Mouse (Mus musculus) kidney, adult 8-10 months (tissue): ENCODE data around the gene Pck2.

ENCODE experiments used
- DNase-seq, 2 experiments: peaks; one replicate each; pipeline ENCODE4 v3.0.0; 2022

Pck2 gene

DNA sequence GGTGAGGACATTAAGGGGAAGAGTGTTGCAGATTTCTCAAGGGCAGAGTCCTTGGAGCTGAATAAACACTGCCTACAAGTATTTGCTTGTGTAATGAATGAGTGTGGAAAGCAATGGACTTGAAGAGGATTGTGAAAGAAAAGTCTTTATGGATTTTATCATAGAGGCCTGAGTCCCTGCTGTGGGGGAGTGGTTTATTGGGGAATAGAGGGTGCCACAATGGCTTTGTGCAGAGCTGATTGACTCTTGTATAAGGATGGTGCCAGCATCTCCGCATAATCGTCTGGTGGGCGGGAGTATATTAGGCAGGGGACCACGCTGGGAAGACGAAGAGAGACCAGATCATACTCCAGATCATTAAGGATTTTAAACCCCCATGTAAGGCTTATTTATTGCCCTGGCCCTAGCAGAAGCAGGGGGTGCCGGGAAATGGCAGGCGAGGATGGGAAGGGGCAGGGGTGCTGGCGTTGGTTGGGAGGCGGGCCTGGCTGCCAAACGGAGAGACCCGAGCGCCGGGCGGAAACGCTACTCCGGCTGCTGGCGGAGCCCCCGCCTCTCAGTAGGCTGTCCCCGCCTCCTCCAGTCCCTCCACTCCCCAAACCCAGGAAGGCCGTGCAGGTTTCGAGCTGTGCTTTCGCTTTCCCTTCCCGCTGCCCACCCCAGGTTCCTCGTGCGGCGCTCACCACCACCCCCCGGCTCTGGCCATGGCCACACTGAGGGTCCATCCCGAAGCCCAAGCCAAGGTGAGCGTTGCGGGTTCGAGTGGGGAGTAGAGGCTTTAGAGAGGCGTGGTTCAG lies 38.0 kb downstream of the Pck2 start, which contains the start of gene Psme1:
Gene Psme1, plus strand, starts transcription at position 253 of the 797 bp plus-strand sequence.
- DNase-seq, result peak; percentile 75 to 77

DNA sequence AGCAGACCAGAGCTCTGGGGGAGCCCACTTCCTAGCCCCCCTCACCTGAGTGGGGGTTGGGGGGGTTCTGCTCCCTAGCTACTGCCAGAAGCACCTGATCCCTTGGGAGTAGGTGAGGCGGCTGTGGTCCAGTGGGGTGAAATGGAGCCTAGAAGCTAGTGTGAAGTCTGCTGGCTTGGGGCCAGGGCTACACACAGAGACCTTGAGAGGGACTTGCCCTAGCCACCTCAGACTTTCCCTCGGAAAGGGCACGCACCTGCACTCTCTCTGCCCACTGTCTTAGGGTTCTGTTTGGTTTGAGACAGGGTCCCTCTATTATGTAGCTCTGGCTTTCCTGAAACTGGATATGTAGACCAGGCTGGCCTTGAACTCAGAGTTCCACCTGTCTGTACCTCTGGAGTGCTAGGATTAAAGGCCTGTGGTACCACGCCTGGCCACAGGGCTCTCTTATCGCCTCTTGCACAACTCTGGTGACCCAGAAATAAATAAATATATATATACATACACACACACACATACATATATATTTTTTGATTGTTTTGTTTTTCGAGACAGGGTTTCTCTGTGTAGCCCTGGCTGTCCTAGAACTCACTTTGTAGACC lies 38.7 kb downstream of the Pck2 start:
- peak; percentile 71 to 76 for DNase-seq

DNA sequence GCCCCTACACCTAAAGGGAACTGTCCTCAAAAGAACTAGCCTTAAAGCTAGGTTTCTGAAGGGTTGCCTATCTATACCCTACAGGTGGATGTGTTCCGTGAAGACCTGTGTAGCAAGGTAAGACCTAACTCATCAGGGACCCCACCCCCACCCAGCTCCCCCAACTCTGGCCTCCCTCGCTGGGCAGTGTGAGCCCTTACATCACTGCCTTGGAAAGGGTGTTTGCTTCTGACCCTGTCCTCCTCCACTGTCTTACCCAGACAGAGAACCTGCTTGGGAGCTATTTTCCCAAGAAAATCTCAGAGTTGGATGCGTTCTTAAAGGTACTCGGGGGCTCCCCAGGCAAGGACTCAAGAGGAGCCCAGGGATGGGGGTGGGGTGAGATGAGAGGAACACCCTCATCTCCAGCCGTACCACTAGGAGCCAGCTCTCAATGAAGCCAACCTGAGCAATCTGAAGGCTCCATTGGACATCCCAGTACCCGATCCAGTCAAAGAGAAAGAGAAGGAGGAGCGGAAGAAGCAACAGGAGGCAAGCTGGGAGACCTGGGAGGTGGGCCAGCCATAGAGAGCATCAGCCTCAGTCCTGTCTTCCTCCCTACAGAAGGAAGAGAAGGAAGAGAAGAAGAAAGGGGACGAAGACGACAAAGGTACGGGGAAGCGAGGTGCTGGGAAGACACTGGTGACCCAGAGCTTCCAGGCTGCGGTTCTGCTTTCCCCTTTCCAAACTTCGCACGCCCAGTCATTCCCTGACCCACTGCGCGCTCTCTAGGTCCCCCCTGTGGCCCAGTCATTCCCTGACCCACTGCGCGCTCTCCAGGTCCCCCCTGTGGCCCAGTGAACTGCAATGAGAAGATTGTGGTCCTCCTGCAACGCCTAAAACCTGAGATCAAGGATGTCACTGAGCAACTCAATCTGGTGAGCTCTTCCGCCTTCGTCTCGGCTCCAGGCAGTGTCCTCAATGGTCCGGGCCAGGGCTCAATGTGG lies 39.7 kb downstream of the Pck2 start:
- no peak for DNase-seq

DNA sequence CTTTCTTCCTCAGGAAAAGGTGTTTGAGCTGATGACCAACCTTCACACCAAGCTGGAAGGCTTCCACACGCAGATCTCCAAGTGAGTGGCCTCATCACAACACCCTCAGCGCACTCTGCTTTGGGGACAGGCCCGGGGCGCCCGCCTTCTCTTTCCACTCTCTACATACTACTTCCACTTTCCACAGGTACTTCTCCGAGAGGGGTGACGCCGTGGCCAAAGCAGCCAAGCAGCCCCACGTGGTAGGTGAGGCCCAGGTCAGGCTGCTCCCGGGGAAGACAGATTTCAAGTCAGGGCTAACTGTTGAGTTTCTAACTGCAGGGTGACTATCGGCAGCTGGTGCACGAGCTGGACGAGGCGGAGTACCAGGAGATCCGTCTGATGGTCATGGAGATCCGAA lies 40.7 kb downstream of the Pck2 start:
- no peak for DNase-seq

DNA sequence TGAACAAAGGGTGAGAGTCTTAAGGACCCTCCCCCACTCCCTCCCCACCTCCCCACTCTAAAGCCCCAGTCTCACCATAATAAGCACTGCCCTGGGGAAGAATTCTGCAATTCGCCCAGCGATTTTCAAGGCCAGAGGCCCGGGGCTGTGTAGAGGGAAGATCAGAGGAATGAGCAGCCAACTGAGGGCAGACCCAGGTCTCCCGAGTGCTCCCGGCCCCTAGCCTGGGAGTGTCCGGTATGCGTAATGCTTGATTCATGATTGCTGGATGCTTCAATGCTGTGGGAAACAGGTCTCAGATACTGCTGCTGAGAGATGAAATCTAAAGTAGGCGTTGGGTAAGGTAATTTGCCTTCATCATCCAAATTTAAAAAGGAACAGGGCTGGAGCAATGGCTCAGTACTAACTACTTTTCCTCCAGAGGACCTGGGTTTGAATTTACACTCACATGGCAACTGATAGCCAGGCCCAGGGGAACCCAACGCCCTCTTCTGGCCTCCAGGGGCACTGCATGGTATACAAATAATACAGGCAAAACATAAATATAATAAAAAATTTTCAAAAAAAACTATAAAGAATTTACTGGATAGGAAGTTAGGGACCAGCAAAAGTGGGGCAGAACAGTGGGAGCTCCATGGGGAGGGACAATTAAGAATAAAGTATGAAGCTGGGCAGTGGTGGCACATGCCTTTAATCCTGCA lies 42.1 kb downstream of the Pck2 start:
- no peak for DNase-seq

DNA sequence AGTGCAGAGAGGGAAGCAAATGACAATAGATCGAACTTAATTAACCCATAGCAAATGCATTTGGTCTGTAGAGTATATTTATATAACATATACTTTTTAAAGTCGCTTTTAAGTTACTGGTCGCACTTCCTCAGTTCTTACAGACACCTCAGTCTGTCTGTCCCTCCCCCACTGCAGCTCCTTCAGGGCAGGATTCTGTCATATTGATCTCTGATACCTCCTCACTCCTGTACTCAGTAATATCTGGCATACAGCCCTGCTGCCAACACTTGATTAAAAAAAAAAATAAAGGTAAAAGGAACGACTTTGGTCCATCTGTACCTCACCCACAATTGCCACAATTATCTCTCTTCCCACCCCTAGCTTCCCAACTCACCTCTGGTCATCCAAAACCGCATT lies 44.2 kb downstream of the Pck2 start:
- no peak for DNase-seq

DNA sequence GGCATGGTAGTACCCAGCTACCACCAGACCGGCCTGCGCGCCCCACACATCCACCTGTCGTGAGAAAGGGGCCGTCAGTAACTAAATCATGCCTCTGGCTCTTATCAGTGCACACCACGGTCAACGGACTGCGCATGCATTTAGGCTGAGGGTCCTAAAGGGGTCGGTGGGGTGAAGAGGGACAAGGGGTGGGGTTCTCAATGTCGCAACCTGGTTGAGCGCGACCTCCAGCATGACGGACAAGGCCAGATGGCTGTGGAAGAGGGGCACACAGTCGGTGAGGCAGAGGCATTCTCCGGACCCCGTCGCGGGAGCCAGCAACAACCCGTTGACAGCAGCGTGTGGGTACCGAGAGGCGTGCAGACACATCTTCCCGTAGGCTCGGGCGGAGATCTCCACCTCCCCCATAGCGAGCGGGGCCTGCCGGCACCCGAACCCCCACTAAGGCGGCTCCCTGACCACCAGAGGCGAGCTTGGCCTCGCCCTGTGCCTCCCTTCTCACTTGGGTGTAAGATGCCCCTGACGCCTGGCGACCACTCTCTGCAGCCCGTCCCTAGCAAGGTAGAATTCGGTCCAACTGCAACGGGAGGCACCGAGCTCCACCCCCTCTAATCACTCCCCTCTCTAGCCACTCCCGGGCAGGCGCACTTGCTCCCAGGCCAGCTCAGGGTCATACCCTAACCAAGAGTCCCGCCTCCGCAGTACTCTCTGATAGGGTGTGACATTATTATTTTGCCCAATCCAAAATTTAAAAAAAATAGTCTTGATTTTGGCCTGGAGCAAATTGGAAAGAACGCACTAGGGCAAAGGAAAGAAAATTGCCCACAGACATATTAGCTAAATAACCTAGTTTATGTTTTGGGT lies 44.9 kb downstream of the Pck2 start, which contains the start of gene Emc9:
Gene Emc9, minus strand, starts transcription at position 601 of the 864 bp plus-strand sequence.
- DNase-seq, result peak; percentile 79 to 85

DNA sequence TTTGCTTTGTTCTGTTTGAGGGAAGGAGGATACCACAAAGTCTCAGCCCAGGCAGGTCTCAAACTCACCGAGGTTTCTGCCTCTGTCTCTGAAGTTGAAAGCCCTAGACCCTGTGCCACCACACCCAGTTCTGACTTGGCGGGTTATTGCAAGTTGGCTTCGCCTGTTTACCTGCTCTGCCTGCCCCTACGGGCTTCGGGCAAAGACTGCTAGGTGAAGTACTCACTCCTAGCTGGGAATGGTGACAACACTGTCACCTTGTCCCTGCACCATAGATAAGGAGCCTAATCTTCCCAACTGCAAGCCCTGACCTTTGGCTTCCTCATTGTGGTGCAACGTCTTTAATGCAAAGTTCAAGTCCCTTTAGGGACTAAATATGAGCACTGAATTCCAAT lies 45.5 kb downstream of the Pck2 start:
- DNase-seq, result no peak

DNA sequence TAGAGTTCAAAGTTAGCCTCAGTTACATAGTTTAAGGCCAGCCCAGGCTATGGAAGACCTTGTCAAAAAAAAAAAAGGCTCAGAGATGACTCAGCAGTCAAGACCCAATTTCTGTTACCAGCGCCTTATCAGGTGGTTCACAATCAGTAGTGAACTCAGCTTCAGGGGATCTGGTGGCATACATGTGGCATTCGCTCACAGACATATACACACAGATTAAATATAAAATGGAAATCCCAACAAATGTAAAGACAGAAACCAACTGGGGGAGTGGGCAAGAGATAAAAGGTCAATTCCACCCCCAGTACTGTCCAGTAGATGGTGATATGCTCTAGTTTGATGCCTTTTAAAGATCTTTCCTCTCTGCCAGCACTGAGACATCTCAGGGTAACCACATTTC lies 46.1 kb downstream of the Pck2 start:
- no peak for DNase-seq

DNA sequence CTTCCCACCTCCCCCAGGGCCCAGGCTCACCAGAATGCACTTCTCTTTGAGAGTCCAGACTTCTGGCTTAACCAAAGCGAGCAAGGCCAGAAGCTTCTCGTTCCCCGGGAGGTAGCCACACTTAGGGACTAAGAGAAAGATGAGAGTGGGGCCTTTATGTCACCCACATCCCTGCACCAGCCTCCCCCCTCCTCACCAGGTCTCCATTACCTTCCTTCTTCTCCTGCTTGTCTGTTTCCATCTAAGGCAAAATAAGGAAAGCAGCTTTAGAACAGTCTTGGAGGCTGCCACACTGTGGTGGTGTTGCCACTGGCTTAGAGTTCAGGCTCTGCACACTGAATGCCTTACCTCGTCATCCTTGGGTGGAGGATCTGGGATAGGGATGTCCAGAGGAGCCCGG lies 49.2 kb downstream of the Pck2 start:
- no peak for DNase-seq

DNA sequence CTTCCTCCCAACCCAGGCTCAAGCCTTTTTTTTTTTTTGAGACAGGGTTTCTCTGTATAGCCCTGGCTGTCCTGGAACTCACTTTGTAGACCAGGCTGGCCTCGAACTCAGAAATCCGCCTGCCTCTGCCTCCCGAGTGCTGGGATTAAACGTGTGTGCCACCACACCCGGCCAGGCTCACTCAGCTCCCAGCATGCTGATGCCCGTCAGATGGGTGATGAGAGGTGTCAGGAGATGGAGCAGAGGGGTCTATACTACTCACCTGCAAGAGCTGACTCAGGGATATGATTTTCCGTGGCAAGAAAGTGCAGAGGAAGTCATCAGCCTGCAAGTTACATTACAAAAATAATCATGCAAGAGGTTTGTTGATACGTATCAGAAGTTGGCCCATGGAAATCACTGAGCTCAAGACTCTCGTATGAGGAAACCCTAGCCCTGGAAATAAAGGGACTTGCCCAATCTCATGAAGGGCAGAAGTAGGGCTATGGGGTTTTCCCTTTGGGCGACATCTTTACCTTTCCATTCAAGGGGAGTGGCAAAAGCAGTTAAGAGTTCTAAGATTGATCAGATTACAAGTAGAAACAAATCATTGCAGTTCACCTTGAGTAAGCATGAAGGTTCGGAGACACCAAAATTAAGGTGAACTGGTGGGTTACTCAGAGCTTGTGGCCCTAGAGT lies 49.8 kb downstream of the Pck2 start:
- no peak for DNase-seq

DNA sequence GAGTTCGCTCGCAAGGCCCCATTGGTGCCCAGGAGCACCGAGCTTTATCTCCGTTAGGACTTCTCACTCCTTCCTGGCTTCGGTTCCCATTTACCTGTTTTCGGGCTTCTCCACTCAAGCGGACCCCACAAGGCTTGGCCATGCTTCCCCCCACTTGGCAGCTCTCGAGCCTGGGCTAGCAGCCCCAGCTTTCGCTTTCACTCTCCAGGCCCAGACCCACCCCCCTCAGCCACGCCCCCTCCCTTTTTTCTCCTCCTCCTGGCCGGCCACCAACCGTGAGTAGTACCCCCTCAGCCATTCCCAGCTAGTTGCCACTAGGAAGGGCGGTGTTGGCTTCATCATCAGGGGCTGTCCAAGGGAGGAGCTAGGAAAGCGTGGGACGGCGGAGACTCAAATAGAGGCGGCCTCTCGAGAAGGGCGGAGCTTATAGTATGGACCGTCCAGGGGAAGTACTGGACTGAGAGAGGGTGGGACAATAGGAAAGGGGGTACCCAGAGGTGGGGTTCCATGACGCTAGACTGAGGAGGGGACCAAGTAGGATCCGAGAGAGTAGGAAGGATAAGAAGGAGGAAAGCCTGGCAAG lies 50.8 kb downstream of the Pck2 start, which contains the start of gene Psme2:
Gene Psme2, minus strand, starts transcription at position 366 of the 583 bp plus-strand sequence.
- DNase-seq, result peak; percentile 96 to 98

DNA sequence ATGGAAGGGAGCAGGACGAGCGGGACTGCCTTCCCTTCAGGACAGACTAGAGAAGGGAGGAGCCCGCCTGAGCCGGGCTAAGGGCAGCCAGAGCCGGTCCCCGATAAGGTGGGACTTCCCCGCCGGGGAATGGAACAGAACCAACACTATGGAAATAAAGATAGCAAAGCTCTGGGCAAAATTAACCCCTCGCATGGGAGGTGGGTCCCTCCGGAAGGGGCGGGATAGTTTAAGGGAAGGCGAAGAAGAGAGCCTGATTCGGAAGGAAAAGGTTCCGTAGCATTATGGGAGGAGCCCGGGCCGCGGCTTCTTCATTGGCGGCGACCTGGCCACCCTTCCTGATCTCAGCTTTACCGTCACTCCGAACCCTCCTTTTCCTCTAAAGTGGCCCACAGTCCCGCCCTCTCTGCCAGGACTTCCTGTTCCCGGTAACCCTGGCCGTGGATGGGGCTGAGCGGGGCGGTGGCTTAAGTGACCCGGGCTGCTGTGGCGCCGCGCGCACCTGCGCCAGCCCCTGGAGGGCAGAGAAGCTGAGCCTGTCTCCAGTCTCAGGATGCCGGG lies 51.3 kb downstream of the Pck2 start, which contains the start of gene Rnf31:
Gene Rnf31, plus strand, starts transcription at position 378 of the 561 bp plus-strand sequence.
- DNase-seq, result peak; percentile 98

DNA sequence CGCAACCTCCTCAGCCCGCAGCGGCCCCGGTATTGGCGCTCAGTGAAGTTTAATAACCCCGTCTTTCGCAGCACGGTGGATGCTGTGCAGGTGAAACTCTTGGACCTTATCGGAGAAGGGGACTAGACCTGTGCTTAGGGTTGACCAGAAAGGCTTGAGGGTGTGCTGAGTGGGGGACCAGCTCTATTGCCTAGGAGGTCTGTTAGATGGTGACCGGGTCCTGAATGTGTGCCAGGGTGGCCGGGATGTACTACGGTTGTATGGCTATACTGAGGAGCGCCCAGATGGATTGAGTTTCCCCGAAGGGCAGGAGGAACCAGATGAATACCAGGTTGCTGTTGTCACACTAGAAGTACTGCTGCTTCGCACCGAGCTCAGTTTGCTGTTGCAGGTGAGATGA lies 52.2 kb downstream of the Pck2 start:
- peak; percentile 33 to 43 for DNase-seq

DNA sequence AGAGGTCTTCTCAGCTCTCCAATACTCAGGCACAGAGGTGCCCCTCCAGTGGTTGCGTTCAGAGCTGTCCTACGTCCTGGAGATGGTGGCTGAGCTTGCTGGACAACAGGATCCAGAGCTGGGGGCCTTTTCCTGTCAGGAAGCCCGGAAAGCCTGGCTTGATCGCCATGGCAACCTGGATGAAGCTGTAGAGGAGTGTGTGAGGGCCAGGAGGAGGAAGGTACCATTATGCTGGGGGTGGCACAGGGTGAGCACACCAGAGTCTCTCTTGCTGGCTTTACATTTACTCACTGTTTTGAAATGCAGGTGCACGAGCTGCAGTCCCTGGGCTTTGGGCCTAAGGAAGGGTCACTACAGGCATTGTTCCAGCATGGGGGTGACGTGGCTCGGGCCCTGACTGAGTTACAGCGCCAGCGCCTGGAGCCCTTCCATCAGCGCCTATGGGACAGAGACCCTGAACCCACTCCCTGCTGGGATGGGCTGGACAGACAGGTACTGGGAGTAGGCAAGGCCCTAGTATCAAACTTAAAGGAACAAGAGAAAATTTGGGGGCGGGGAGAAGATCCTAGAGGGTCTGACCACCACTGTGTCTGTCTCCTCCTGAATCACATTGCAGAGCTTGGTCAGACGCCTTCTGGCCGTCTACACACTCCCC lies 56.1 kb downstream of the Pck2 start:
- no peak for DNase-seq

DNA sequence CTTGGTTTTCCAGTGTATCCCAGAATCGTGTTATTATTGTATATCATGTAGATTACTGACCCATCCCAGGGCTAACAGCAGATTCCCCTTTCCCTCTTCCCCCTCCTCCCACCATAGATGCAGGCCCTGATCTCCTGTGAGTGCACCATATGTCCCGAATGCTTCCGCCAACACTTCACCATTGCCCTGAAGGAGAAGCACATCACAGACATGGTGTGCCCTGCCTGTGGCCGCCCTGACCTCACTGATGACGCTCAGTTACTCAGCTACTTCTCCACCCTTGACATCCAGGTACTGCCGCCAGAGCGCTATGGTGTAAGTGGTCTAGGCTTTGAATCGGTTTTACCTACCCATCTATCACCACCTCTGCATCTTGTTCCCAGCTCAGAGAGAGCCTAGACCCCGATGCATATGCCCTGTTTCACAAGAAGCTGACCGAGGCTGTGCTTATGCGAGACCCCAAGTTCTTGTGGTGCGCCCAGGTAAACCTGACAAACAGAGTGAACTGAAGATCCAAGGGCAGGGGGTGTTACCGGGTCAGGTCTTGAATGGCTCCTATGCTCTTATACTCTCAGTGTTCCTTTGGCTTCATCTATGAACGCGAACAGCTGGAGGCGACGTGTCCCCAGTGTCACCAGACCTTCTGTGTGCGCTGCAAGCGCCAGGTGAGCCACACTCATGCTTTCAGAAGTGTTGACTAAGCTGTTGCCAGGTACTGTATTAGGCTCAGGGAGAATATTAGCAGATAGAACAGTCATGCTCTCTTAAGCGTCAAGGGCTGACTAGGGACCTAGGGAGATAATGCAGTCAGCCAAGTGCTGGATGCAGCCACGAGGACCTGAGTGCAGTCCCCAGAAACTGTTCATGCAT lies 58.7 kb downstream of the Pck2 start:
- no peak for DNase-seq
